Mouse (Mus musculus) embryonic facial prominence, embryonic 13.5 days (tissue): ENCODE data around the gene Hlf. TPM values are rescaled to one million over a fixed set of nuclear protein-coding genes. Genes with fewer than 3 reads are reported as not detected.

Experiments used
- ATAC-seq: fragments of 200-750 bp; cut with Nextera tagmentation; 2 replicates; pipeline ENCODE4 v1.8.0; 2017; ENCODE audit warnings: low read depth; ENCODE audit not compliant: insufficient number of reproducible peaks, insufficient read depth, low FRiP score, low TSS enrichment
- H3K27ac ChIP-seq: fragments of 300-500 bp; sonication (generic); 2 replicates; pipeline ENCODE4 v1.5.1; 2015; ENCODE audit warnings: moderate library complexity, mild to moderate bottlenecking, inconsistent platforms
- H3K27me3 ChIP-seq: fragments of 300-500 bp; sonication (generic); 2 replicates; pipeline ENCODE4 v1.6.1; 2015; ENCODE audit warnings: mild to moderate bottlenecking, inconsistent platforms
- H3K36me3 ChIP-seq: fragments of 300-500 bp; sonication (generic); 2 replicates; pipeline ENCODE4 v1.6.1; 2015; ENCODE audit warnings: mild to moderate bottlenecking, inconsistent platforms
- H3K4me1 ChIP-seq: fragments of 300-500 bp; sonication (generic); 2 replicates; pipeline ENCODE4 v1.6.1; 2015; ENCODE audit warnings: inconsistent platforms
- H3K4me2 ChIP-seq: fragments of 300-500 bp; sonication (generic); 2 replicates; pipeline ENCODE4 v1.6.1; 2015; ENCODE audit warnings: moderate library complexity, mild to moderate bottlenecking, inconsistent platforms
- H3K4me3 ChIP-seq: fragments of 300-500 bp; sonication (generic); 2 replicates; pipeline ENCODE4 v1.5.1; 2015; ENCODE audit warnings: mild to moderate bottlenecking, inconsistent platforms
- H3K9ac ChIP-seq: fragments of 300-500 bp; sonication (generic); 2 replicates; pipeline ENCODE4 v1.6.1; 2015; ENCODE audit warnings: mild to moderate bottlenecking, inconsistent platforms
- H3K9me3 ChIP-seq: fragments of 300-500 bp; sonication (generic); 2 replicates; pipeline ENCODE4 v1.6.1; 2016; ENCODE audit warnings: inconsistent platforms
- WGBS: fragments of 180-500 bp; shearing (Covaris S2); methylation state at CpG from one replicate; pipeline ENCODE4 v1.1.7; 2015; ENCODE audit warnings: mixed read lengths; 5-methylcytosine and 5-hydroxymethylcytosine counted together
- polyA plus RNA-seq: library from polyadenylated mRNA; unstranded; fragments of >200 nt; fragmentation: Nextera tagmentation; extraction: Ambion mirVana; gene quantifications from 2 replicates; pipeline ENCODE4 v1.2.1, GENCODE M21; 2015

Gene Hlf
- polyA plus RNA-seq, 1 experiment from 2014 or later: 8.8 TPM

DNA sequence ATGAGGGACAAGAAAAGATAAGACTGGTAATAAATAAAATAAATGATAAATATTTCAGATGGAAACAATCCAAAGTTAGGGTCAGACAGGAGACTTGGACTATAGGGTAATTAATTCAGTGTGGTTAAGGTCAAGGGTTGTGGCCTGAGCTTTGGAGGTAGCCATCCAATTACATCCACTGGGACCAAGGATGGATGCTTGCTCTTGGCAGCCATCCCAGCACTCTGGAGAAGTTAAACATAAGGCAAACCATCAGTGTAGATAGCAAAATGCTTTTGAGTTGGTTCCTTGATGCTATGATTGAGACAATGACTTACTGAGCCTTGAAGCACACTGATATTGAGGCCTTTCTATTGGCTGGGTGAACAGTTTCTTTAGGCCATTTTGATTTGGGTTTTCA is 97.9 kb downstream of the Hlf start:
- Histone ChIP-seq H3K4me3 (no peak overlapping the region), H3K36me3 (no peaks in the 10 kb centered on the region), H3K9me3 (no peaks in the 10 kb centered on the region), H3K9ac (no peak overlapping the region), H3K27me3 (no peaks in the 10 kb centered on the region), H3K27ac (no peak overlapping the region), H3K4me2 (no peak overlapping the region), H3K4me1 (0 out of 2 replicates have a peak, but pooled peaks cover 10% of the 10 kb centered on the region)
- ATAC-seq: no peak

- no peaks in the 10 kb centered on the region for H3K9me3 ChIP-seq
- no peak for ATAC-seq
- H3K4me1 ChIP-seq: 0 out of 2 replicates have a peak, but pooled peaks cover 10% of the 10 kb centered on the region
- 34% methylated on average over 4 of the region's 4 CpGs for WGBS
- no peaks in the 10 kb centered on the region for H3K36me3 ChIP-seq
- H3K4me3 ChIP-seq: no peak overlapping the region
- no peak overlapping the region for H3K4me2 ChIP-seq
- H3K27me3 ChIP-seq: no peaks in the 10 kb centered on the region
- no peak overlapping the region for H3K9ac ChIP-seq
- H3K27ac ChIP-seq: no peak overlapping the region
Measured at GRCm38 (mm10) chr11:90291156-90291555, 99.5 kb downstream of the Hlf start.

- no peak overlapping the region for H3K27ac ChIP-seq
- no peaks in the 10 kb centered on the region for H3K27me3 ChIP-seq
- H3K9ac ChIP-seq: no peak overlapping the region
- H3K9me3 ChIP-seq: no peaks in the 10 kb centered on the region
- H3K4me2 ChIP-seq: no peak overlapping the region
- H3K36me3 ChIP-seq: no peaks in the 10 kb centered on the region
- WGBS: 85% methylated on average over 6 of the region's 6 CpGs
- H3K4me1 ChIP-seq: 0 out of 2 replicates have a peak, but pooled peaks cover 7% of the 10 kb centered on the region
- ATAC-seq: no peak
- no peak overlapping the region for H3K4me3 ChIP-seq
Measured at GRCm38 (mm10) chr11:90286550-90287154, 104.0 kb downstream of the Hlf start.

Other genes starting within 250 kb of the Hlf start
- 11.5 and 12.4 TPM in 2 replicates for gene Gm45716, start 203.2 kb downstream of the Hlf start, polyA plus RNA-seq
- 47.5 and 49.1 TPM in 2 replicates for gene Mmd, start 141.4 kb downstream of the Hlf start, polyA plus RNA-seq
- 39.4 and 42.8 TPM in 2 replicates for gene Stxbp4, start 247.2 kb upstream of the Hlf start, polyA plus RNA-seq
- 42.2 and 42.8 TPM in 2 replicates for gene Cox11, start 247.3 kb upstream of the Hlf start, polyA plus RNA-seq